Mouse (Mus musculus) gastrocnemius, adult 2 months (tissue): ENCODE results near the gene Cflar. TPM values are rescaled to one million over a fixed set of nuclear protein-coding genes. Genes with fewer than 3 reads are reported as not detected.
A peak's percentile ranks its signal among the peaks of the same experiment; 100 is the strongest.

Source experiments
- DNase-seq: peaks from one replicate; pipeline ENCODE4 v3.0.0; 2022
- H3K27ac ChIP-seq: fragments of 200-600 bp; 2 replicates; pipeline ENCODE4 v1.8.1; 2022; ENCODE audit warnings: mild to moderate bottlenecking
- H3K4me3 ChIP-seq: fragments of 200-600 bp; 2 replicates; pipeline ENCODE4 v1.8.1; 2022; ENCODE audit warnings: mild to moderate bottlenecking, moderate library complexity
- CTCF ChIP-seq: fragments of 200-600 bp; IDR thresholded peaks from 2 replicates; pipeline ENCODE4 v1.8.1; 2022; ENCODE audit warnings: antibody characterized with exemption, mild to moderate bottlenecking, moderate library complexity
- intact Hi-C: fragments of 180-260 bp; cut with DNase I; formaldehyde crosslinking; loops from one replicate; pipeline ENCODE4 v1.15.1; 2025
- total RNA-seq, 2 experiments: library from RNA; stranded (reverse); gene quantifications; 2 replicates each; pipeline ENCODE4 v1.2.3; 2021

The Cflar gene
- total RNA-seq, 2 experiments from 2014 or later = 38.8 to 58.6 TPM

- Histone ChIP-seq H3K27ac (peak overlapping the region; percentile 96), H3K4me3 (peak overlapping the region; percentile 88)
- intact Hi-C loops = loop anchor here (5.0 kb wide), 2 partner anchors 33 to 292 kb away; partner anchors contain the start of gene Clk1
- no peak for DNase-seq
- no peak for TF ChIP-seq CTCF
Measured at GRCm38 (mm10) chr1:58714361-58714760, 3.1 kb downstream of the Cflar start.

- no peak for DNase-seq
- Histone ChIP-seq H3K4me3 (peak overlapping the region; percentile 88), H3K27ac (peak overlapping the region; percentile 96)
- no peak for TF ChIP-seq CTCF
- intact Hi-C loops = no loop called here
Measured at GRCm38 (mm10) chr1:58715536-58715935, 4.2 kb downstream of the Cflar start.

GRCm38 (mm10) chr1:58716162-58716882, 5.0 kb downstream of the Cflar start:
- Histone ChIP-seq H3K4me3 (peak overlapping the region; percentile 88), H3K27ac (peak overlapping the region; percentile 96)
- no peak for TF ChIP-seq CTCF
- intact Hi-C loops = no loop called here
- DNase-seq = no peak

GRCm38 (mm10) chr1:58716883-58717220, 5.5 kb downstream of the Cflar start:
- no peak for TF ChIP-seq CTCF
- peak overlapping the region; percentile 96 for H3K27ac ChIP-seq
- no peak for DNase-seq
- intact Hi-C loops = no loop called here
- H3K4me3 ChIP-seq = peak overlapping the region; percentile 17; the same call in 1 of the 2 replicates

- intact Hi-C loops = no loop called here
- no peak overlapping the region for H3K4me3 ChIP-seq
- TF ChIP-seq CTCF = no peak
Measured at GRCm38 (mm10) chr1:58717589-58718270, 6.4 kb downstream of the Cflar start.

GRCm38 (mm10) chr1:58719356-58719945, 8.1 kb downstream of the Cflar start:
- no peak overlapping the region for H3K4me3 ChIP-seq
- no peak for TF ChIP-seq CTCF
- peak overlapping the region; percentile 46; the same call in 1 of the 2 replicates for H3K27ac ChIP-seq
- no peak for DNase-seq
- intact Hi-C loops = no loop called here

More at GRCm38 (mm10) chr1:58717589-58718270, 6.4 kb downstream of the Cflar start:
- no peak overlapping the region for H3K27ac ChIP-seq
- no peak for DNase-seq

GRCm38 (mm10) chr1:58720090-58720489, 8.8 kb downstream of the Cflar start:
- intact Hi-C loops = no loop called here
- H3K4me3 ChIP-seq = no peak overlapping the region
- peak overlapping the region; percentile 46; the same call in 1 of the 2 replicates for H3K27ac ChIP-seq
- DNase-seq = no peak
- no peak for TF ChIP-seq CTCF

- Histone ChIP-seq H3K27ac (peak overlapping the region; percentile 46; the same call in 1 of the 2 replicates), H3K4me3 (no peak overlapping the region)
- TF ChIP-seq CTCF = no peak
- intact Hi-C loops = no loop called here
- no peak for DNase-seq
Measured at GRCm38 (mm10) chr1:58720988-58721387, 9.7 kb downstream of the Cflar start.

- H3K27ac ChIP-seq = peak overlapping the region; percentile 87
Measured at GRCm38 (mm10) chr1:58722115-58722938, 11.0 kb downstream of the Cflar start.

GRCm38 (mm10) chr1:58723062-58723808, 11.9 kb downstream of the Cflar start:
- Histone ChIP-seq H3K4me3 (peak overlapping the region; percentile 46), H3K27ac (peak overlapping the region; percentile 87)
- TF ChIP-seq CTCF = no peak
- DNase-seq = no peak
- intact Hi-C loops = no loop called here

More at GRCm38 (mm10) chr1:58722115-58722938, 11.0 kb downstream of the Cflar start:
- TF ChIP-seq CTCF = no peak
- DNase-seq = peak; percentile 34
- peak overlapping the region; percentile 46 for H3K4me3 ChIP-seq
- intact Hi-C loops = no loop called here

- Histone ChIP-seq H3K4me3 (peak overlapping the region; percentile 46), H3K27ac (peak overlapping the region; percentile 87)
- peak; percentile 53 for DNase-seq
- peak; percentile 32; the same call in 1 of the 2 replicates for TF ChIP-seq CTCF
- intact Hi-C loops = no loop called here
Measured at GRCm38 (mm10) chr1:58723809-58724405, 12.6 kb downstream of the Cflar start.
